Comparison of ENCODE assay signal across 8 mouse cellular contexts in the genomic region with DNA sequence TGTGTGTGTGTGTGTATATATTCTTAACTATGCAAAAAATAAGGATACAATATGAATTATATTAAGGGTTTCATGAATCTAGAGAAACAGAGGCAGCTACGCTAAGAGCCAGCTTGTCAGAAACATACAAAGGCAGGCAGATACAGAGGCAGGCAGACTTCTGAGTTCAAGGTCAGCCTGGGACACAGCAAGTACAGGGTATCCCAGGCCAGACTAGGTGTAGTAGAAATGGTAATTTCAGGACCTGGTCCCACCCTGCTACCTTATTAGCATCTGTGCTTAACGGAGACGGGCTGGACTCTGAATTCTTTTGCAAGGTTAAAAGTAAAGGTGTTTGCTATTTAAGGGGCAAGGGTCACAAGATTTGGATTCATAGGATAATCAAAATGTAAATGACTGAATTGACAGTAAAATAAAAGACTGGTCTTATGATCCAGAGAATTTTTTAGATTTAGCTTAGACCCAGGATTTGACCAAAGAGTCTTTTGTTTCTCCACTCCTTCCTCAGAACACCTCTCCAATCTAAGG. TPM values are rescaled to one million over a fixed set of nuclear protein-coding genes. Genes with fewer than 3 reads are reported as not detected.
DNase-seq lines count a peak whose midpoint lies in the region; ATAC-seq and TF ChIP-seq lines count a peak whose summit lies in the region.

A gene (plus strand): TSS at position 478 of the 528 bp plus-strand sequence.

- H3K4me3 ChIP-seq in kidney, embryonic 15.5 days (replicated peaks): no peak within 1 kb of the TSS
- H3K4me3 ChIP-seq in hindbrain, postnatal 0 days (ENCODE audit: low read length): no peak within 1 kb of the TSS
- no peak within 1 kb of the TSS for H3K4me3 ChIP-seq in megakaryocyte, embryonic 14.5 days (replicated peaks)

- ATAC-seq in kidney, embryonic 15.5 days (replicated peaks; ENCODE audit: low FRiP score): no peak
- no peak for ATAC-seq in hindbrain, postnatal 0 days
- ATAC-seq in cerebellum, adult (ENCODE audit: insufficient number of reproducible peaks, low FRiP score, low TSS enrichment): no peak

- H3K27me3 ChIP-seq in kidney, embryonic 15.5 days: peaks cover 35% of the 10 kb centered on the region
- H3K27me3 ChIP-seq in hindbrain, postnatal 0 days (ENCODE audit: insufficient read depth, low read length): peaks cover 4% of the 10 kb centered on the region; the same call in 1 of the 2 replicates
- peaks cover 31% of the 10 kb centered on the region for H3K27me3 ChIP-seq in megakaryocyte, embryonic 14.5 days (replicated peaks)

- H3K9ac ChIP-seq in kidney, embryonic 15.5 days: no peak within 1 kb of the TSS
- H3K9ac ChIP-seq in hindbrain, postnatal 0 days (replicated peaks; ENCODE audit: low read length): no peak within 1 kb of the TSS

- no peaks in the 10 kb centered on the region for H3K9me3 ChIP-seq in kidney, embryonic 15.5 days (replicated peaks)
- no peaks in the 10 kb centered on the region for H3K9me3 ChIP-seq in hindbrain, postnatal 0 days (ENCODE audit: low read length)
- peaks cover 2% of the 10 kb centered on the region; the same call in 1 of the 2 replicates for H3K9me3 ChIP-seq in megakaryocyte, embryonic 14.5 days

- 87% methylated on average over 3 of the region's 3 CpGs for WGBS in kidney, embryonic 15.5 days
- WGBS in hindbrain, postnatal 0 days: 83% methylated on average over 3 of the region's 3 CpGs

- no peak within 1 kb of the TSS for H3K4me2 ChIP-seq in kidney, embryonic 15.5 days
- H3K4me2 ChIP-seq in hindbrain, postnatal 0 days (ENCODE audit: low read depth, low read length): no peak within 1 kb of the TSS

- no peaks in the 10 kb centered on the region for H3K36me3 ChIP-seq in kidney, embryonic 15.5 days
- H3K36me3 ChIP-seq in hindbrain, postnatal 0 days (ENCODE audit: insufficient read depth, low read length): no peaks in the 10 kb centered on the region
- H3K36me3 ChIP-seq in megakaryocyte, embryonic 14.5 days (replicated peaks; ENCODE audit: low read length): no peaks in the 10 kb centered on the region

- no peak within 1 kb of the TSS for H3K27ac ChIP-seq in kidney, embryonic 15.5 days
- H3K27ac ChIP-seq in hindbrain, postnatal 0 days: no peak within 1 kb of the TSS

- DNase-seq in kidney, postnatal 14 days: no peak
- DNase-seq in adrenal gland, postnatal 10 days: no peak
- no peak for DNase-seq in gastrocnemius, postnatal 10 days
- no peak for DNase-seq in hindbrain, postnatal 0 days (ENCODE audit: low spot score)
- DNase-seq in ovary, postnatal 10 days (ENCODE audit: low spot score): no peak

- H3K4me1 ChIP-seq in kidney, embryonic 15.5 days: no peaks in the 10 kb centered on the region
- no peaks in the 10 kb centered on the region for H3K4me1 ChIP-seq in hindbrain, postnatal 0 days (ENCODE audit: insufficient read depth, low read length)
- peaks cover 13% of the 10 kb centered on the region for H3K4me1 ChIP-seq in megakaryocyte, embryonic 14.5 days

- TF ChIP-seq CTCF in hindbrain, postnatal 0 days (IDR thresholded peaks at IDR 0.05; ENCODE audit: low read depth): no peak

RNA-seq across cellular contexts. Expression of the gene that starts here (rescaled TPM):
- 118 and 125 TPM in 2 replicates for polyA plus RNA-seq in kidney, embryonic 15.5 days (2015; fragmentation: Nextera tagmentation; extraction: Ambion mirVana)
- 10 to 100 TPM; 57.2 to 60.1 TPM for total RNA-seq in adrenal gland, postnatal 10 days (2021)
- 10 to 100 TPM; 22.9 to 35.5 TPM for total RNA-seq in gastrocnemius, postnatal 10 days (2021)
- 13.5 and 27.2 TPM in 2 replicates for total RNA-seq in hindbrain, postnatal 0 days (2014; rRNA removed)
- 15.4 and 17.6 TPM in 2 replicates for polyA plus RNA-seq in hindbrain, postnatal 0 days (2015; fragmentation: Nextera tagmentation; extraction: Ambion mirVana)
- 6.5 and 10.3 TPM in 2 replicates for polyA plus RNA-seq in megakaryocyte, embryonic 14.5 days (2012; ENCODE audit: insufficient read depth, low replicate concordance)
